Mouse (Mus musculus) adrenal gland, adult (tissue): ENCODE results near the gene Lsm3.

Experiments
- DNase-seq, 2 experiments: peaks; one replicate each; pipeline ENCODE4 v3.0.0; 2022 to 2023; ENCODE audit warnings: low spot score in 1 of 2; ENCODE audit not compliant: inconsistent age in 2 of 2

Lsm3 gene

DNA sequence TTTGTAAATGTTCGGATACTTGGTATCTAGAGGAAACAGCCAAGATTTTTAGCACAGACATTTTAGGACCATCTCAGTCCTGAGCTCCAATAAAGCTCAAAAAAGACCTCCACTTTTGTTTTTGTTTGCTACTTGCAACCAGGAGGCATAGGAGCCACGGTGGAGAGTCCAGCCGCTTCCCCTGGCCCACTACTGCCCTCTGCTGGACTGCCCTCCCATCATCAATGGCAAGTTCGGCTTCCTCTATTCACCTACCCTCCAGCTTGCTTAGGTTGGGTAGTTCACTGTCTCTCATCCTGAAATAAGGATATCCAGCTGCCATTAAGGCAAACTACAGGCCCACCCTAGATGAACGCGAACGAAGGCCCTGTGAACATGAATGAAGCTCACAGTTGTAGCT, 6.4 kb upstream of the Lsm3 start:
- DNase-seq: peak; percentile 68 to 91

DNA sequence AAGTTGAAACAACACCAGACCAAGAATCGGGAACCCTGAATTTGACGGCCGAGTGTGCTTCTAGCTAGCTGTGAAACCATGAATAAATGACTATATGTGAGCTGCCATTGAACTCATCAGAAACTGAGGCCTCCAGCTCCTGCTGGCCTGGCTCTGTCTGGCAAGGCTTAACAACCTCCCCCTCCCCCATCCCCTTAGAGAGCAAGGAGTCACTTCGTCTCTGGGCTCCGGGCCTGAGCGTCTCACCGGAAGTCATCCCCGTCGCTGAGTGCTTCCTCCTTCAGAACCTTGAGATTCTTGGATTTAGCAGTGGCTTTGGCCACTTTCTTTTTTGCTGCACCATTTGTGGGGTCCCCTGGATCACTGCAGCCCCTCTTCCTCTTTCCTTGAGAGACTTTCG, 5.5 kb upstream of the Lsm3 start:
- DNase-seq: no peak

DNA sequence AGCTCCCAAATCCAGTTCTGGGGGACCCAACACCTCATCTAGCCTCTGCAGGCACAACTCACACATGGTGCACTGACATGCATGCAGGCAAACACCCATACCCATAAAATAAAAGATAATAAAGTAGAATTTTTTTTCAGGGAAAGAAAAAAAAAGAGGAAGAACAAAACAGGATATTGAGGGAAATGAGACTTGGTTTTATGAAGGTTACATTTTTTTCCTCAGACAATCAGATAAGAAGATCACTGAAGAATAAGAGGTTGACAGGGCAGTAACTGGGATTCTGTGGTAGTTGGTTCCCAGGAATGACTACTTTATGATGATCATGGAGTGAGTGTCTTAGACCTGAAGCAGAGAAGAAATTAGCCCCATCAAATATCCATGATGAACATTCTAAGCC, 1.6 kb upstream of the Lsm3 start:
- DNase-seq: no peak

DNA sequence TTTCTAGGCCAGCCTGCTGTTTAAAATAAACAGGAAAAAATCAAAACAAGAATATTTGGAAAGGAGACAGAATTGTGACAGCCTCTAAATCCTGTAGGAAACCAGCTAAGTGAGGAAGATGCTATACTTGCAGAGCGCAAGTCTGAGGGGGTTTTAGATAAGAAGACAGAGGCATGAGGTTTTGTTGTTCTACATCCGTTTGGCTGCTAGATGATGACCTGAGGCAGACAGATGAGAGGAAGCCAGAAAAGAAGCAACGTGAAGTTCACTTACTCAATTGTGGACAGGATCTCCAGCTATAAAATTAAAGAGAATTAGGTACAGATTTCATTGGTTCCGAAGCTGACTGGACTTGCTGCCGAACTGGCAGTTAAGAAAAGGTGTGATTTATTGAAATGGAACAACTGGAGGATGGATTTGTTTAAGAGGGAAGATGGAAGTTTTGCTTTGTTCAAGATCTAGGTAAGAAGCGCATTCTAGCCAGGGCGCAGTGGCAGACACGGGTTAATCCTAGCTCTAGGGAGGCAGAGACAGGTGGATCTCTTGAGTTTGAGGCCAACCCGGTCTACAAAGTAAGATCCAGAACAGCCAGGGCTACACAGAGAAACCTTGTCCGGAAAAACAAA, 878 bp upstream of the Lsm3 start:
- DNase-seq: no peak

DNA sequence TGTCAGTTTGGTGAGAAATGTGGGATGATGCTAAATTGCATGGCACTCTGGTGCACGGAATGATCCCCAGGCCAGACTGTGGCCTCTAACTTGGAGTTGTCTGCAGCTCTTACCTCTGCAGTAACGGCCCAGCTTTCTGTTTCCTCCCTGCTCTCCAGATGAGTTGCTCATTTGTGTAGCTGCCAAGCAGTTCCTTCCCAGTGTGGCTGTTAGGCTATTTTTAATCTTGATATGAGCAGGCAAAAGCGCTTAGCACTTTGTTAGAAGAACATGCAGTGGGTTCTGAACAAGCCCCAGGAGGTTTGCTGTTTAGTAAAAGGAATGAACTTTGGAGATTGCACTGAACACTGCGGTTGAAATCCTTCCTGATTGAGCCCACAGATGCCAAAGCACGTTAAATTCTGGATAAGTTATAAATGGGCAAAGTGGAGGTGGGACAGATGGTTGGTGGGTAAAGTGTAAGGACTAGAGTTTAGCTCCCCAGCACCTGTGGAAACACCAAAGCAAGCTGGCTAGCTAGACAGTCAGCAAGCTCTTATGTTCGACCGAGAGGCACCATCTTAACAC, 2.8 kb downstream of the Lsm3 start:
- no peak for DNase-seq

DNA sequence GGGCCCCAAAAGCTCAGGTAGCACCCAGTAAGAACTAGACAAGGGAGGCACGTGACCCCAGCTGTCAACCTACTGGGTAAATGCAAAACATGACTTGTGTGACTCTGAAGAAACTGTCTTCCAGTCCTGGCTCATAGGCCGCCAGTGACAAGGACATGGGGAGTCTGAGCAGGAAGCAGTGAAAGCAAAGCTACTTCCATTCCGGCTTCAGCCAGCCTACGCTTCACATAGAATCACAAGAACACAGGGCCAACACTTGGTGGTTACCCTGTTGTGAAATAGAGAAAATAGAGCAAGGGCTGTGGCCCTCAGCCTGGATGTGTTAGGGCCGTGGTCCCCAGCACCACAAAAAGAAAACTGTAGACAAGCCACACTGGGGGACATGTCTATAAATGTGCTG, 7.1 kb downstream of the Lsm3 start:
- DNase-seq: no peak

DNA sequence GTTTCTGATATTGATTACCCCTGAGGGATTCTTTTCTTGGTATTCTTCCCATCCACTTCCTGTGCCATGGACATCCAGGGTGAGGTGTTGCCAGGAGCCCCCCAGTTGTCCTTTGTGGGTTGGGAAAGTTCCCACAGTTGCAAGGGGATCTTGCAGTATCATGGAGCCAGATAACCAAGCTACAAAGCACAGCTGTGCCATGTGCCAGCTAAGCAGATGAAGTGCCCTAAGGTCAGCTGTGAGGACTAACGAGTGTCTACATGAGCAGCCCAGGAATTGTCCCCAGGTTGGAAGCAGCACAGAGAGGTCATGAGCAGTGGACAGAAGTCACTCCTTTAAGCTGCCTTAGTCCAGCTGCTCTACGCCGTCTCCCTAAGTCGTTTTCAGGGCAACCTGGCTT, 9.8 kb downstream of the Lsm3 start:
- no peak for DNase-seq

DNA sequence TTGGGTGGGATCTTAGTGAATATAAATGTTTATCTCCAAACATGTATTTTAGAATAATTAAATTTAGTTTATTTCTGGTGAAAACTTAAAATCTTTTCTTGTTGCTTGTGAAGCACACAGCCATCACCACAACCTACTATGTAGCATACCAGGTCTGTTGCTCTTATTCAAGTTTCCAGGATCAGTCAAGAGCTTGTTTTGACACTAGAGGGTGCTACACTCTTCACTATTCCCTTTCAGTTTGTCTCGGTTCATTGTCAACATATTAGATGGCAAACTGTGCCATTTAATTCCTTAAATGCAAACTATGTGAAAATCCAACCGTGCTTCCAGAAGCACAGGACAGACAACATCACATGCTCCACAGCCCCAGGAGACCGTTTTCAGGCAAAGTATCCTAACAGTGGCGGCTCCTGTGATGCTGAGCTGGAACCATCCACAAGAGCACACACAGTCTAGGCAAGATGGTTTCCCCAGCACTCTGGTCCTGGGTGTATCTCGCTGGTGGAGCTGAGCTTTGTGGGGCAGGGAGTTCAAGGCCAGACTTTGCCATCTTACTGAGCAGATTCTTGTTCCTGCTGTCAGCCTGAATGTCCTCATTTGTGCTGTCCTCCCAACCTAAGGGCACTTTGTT, 11.6 kb downstream of the Lsm3 start:
- DNase-seq: peak in 1 of 2 experiments; percentile 71

DNA sequence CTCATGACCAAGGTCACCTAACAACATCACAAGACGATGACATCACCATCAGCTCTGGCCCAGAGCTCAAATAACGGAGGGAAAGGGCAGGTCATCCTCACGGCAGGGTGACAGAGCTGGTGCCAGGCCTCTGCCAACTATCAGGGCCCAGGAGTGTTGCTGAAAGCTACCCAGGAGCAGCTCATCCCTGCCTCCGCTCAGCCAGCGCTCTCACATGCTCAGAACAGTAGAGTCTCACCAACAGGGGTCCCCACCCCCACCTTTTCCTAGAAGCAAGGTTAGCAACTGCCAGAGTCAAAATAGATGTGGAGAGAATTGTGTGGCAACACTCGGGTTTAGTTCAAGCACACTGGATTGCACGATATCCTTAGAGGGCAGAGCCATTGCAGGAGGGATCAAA, 12.5 kb downstream of the Lsm3 start:
- peak; percentile 42 to 68 for DNase-seq

DNA sequence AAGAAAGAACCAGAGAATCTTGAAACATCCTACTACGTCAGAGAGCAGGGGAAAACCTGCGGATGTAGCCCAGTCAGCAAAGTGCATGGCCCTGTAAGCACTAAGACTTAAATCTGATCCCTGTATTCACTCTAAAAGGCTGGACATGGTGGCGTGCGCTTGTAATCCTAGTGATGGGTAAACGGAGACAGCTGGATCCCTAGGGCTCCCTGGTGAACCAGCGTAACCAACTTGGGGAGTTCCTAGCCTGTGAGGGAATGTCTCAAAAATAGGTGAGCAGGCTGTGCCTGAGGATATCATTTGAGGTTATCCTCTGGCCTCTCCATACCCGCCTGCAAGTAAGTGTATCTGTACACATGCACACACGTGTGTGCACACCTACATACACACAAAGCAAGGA, 14.9 kb downstream of the Lsm3 start:
- no peak for DNase-seq

DNA sequence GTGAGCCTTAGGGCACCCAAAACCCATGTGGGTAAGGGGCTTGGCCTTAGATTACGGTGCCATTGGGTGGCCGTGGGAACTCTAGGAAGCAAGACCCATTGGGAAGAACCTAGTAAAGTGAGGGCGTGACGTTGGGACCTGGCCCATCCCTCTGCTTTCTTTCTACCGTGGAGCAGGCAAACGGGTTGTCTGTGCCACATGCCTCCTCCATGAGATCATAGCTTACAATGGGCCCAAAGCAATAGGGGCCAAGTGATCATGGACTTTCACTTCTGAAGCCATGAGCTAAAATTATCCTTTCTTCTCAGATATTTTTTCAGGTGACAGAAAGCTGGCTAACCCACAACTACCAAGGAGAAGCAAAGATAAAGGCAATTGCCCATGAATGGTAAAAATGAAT, 15.5 kb downstream of the Lsm3 start:
- no peak for DNase-seq

DNA sequence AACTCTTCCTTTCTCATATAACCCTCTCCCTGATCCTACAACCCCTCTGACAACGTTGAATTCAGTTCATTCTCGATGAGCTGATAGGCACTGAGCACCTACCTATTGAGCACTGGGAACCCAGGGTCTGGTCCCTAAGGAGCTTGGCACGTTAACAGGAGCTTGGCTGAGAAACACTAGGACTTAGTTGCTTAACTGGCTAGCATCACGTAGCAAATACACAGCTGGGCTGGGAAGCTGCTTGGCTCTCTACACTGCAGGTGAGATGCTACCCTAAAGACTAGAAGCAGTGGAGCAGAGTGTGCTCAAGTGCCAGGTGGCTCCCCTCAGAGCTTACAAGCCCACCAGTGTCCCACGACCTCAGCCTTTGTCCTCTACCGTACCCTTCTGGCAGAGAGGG, 16.9 kb downstream of the Lsm3 start:
- DNase-seq: no peak

DNA sequence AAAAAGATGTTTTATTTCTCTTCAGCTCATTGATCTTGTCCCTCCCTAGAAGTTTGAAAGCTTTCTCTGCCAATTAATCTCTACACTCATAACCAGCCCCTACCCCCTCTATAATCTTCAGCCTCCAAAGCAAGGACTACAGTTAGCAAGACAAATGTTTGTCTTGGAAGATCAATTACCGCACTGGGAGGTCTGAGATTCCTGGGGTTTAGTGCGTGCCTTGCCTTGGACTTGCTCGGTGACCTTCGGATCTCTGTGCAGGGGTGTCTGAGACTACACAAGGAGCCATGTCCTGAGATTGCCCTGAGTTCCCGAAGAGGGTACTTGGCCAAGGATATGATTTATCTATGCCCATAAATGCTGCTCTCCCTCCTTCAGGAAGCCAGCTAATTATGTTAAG, 17.6 kb downstream of the Lsm3 start:
- DNase-seq: peak in 1 of 2 experiments; percentile 48

DNA sequence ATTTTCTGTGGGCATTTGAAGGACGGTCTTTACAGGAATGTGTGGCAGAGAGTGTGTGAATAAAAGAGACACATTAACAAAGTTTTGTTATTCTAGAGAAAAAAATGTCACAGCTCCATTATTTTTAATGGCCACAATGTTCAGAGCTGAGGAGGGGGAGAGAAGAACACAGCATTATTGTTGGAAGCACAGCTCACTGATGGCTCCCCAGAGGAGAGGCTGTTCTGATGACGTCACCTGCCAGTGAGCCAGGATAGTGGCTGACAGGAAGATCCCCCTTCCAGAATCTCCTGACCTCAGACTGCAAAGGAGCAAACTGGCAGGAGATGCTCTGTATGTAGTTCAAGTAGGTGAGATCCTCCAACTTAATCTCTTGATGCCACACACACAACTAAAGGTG, 18.0 kb downstream of the Lsm3 start:
- DNase-seq: no peak

DNA sequence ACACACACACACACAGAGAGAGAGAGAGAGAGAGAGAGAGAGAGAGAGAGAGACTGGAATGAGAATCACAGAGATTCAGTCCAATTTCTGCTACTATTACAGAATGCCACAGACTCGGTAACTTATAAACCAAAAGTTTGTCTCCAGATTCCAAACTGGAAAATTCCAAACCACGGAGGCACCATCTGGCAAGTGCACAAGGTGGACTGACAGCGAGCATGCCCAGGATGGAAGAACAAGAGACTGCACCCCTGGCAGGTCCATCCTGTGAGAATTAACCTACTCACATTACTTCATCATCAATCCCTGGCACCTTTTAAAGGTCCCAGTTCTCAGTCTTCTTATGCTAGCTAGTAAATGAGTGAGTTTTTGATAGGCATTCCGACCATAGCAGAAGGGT, 18.5 kb downstream of the Lsm3 start:
- DNase-seq: no peak

DNA sequence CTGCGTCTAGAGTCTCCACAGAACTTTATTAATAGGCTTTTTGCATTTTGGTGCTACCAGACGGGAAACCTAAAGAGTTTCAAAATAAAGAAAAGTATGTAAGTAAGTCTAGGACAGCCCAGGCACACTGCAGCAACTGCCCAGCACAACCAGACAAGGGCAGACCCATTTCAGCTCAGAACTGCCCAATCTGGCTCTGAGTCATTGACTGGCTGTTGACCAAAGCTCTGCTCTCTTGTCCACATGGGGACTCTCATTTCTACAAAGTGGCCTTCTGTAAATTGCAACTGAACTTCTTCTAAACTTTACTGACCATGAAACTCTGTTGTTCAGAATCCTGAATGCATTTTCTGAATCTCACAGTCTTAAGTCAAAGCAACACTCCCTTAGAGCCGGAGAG, 19.5 kb downstream of the Lsm3 start:
- DNase-seq: peak; percentile 37 to 72

DNA sequence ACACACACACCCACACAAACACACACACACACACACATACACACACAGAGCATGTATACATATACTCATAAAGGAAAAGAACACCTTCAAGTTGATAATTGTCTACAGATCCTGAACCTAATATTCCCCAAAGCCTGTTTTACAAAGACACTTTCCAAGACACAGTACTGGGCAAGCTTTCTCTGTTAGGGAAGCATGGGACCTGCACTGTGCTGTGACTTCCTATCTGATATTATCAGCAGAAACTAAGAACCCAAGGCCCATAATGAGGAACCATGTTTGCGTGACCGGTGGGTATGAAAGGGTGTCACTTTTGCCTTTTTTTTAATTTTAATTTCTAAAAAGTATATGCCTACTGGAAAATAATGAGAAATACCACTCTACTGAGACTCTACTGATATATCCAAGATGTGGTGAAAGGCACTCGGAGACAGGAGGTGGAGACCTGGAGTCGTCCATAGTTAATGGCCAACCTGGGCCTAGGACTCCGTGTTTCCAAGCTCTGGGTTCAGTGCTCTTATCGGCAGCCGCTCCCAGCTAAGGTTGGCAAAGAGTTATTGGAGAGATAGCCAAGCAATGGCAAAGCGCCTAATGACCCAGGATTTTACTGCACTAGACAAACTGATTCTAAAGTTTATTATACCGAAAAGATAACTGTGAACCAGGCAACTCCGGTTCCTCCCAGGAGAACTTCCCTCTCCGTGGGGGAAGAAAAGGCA, 20.5 kb downstream of the Lsm3 start:
- no peak for DNase-seq

DNA sequence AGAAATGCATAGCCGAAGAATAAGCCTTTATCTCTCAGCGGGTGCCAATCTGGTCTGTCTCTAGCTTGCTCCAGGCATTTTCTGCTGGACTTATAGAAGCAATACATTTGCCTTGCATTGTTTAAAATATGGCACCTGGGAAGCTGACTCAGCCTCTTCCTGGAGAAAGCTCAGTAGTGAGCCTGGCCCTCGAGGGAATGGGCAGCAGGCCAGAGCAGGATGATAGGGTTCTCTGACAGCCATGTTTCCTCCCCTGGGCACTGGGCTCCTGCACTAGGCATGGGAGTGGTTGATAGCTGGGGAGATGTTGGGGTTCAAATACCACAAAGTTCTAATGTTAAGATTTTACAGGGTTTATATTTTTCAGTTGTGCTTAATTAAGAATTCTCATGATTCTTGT, 25.5 kb downstream of the Lsm3 start:
- DNase-seq: no peak

DNA sequence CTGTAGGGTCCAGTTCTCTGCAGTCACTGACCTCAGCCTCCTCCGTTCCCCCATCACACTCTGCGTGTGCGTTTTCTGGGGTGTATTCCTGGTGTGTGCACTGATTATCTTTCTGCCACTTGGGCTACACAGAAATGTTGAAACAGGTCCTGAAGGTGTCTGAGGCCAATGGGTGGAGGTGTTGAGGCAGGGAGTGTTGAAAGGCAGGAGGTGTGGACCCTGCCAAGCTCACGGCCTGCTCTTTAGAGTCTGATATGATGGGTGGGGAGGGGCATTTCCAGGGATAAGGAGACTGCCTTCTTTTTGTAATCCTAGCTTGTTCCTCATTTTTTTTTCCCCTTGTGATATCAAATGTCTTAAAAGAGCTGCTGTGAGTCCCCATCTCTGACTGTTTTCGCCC, 27.3 kb downstream of the Lsm3 start:
- no peak for DNase-seq

DNA sequence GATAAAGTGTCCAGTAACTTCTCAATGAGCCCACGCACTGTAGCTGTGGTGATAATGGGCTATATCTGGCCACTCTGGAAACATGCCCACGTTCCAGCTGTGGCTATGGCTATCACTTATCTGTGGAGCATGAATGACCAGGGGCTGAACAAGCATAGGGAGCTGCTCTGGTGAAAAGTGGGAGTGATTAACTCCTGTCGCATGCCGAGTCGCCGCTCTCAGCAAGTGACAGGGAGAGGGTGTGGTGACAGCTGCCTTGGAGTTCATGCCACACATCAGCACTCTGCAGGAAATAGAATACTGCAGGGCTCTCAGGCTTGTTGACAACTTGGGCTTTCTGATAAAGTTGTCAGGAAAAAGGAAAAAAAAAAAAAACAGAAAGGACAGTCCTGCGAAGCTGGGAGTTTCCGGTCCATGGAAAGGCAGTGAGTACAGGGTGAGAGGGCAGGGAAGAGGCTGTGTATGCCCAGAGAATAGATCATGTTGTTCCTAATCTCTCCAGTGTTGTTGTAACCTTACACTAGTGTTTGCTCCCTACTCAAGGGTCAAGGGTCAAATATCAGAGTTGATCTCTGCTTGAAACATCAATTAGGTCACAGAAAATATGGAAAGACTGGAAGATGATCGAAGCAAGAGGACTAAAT, 30.6 kb downstream of the Lsm3 start:
- peak in 1 of 2 experiments; percentile 34 for DNase-seq

DNA sequence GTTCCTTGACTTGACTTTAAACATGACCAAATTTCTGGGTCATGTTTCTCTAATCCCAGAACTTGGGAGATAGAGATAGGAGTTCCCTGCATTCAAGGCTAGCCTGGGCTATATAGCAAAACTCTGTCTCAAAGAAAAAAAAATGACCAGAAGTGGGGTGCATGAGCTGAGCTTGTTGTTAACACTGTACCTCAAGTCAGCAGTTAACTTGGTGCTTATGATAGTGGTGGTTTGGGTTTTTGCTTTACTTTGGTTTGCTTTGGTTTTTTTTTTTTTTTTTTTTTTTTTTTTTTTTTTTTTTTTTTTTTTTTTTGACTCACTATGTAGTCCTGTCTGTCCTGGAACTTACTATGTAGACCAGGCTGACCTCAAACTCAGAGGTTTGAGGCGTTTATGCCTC, 31.6 kb downstream of the Lsm3 start:
- DNase-seq: no peak

DNA sequence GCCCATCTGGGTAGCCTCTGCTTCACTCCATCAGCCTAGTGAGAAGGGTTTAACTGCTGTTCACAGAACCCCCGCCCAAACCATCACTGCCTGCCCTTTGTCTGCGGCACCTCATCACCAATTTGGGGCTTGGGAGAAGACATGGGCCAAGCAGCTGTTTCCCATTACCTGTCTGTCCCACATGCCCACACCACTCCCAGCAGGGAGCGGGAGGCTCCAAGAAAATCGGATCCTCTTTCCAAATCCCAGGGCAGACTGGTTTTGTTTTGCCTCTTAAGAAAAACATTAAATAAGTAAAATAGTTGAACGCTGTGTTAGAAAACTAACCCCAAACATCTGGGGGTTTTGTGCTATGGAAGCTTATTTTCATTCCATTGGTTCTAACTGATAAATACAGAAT, 33.9 kb downstream of the Lsm3 start:
- no peak for DNase-seq
